12 mouse cellular contexts compared by ENCODE assay signal in the genomic region with DNA sequence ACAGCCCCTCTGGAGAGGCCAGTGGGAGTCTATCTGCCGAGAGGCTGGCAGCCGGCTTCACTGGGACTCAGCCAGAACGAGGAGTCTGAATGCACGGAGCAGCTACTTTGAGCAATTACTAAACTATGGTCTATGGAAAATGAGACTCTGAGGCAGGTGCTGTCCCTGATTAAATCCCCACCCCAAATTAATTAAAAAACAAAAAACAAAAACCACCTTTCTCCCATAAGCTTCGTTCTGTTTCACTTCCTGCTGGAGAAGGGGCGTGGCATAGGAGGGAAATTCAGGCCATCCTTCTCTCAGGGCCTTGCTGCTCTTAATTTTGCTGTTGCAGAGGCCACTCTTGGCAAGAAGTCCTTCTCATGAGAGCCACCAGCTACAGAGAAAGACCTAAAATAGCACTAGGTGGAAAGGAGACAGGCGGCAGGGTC.
DNase-seq lines count a peak whose midpoint lies in the region; ATAC-seq and TF ChIP-seq lines count a peak whose summit lies in the region.
"Had no signal": no experiment of that assay in that cellular context is flagged by ENCODE, and none has a peak within 500 bp of the region (broad histone marks: within the 10 kb centered on the region; RNA-seq: fewer than 3 reads in every experiment).

No protein-coding gene starts in this region.

- no peak for TF ChIP-seq CTCF in forebrain, postnatal 0 days (IDR thresholded peaks at IDR 0.05; ENCODE audit: low read depth)
- no peak for TF ChIP-seq CTCF in CH12.LX (conservative IDR thresholded peaks at IDR 0.05 in 1 of 2, IDR thresholded peaks at IDR 0.05 in 1 of 2; ENCODE audit: low read depth in 2 of 2, low read length in 2 of 2)
- no peak for TF ChIP-seq CTCF in heart, adult 2 months (IDR thresholded peaks at IDR 0.05)
- TF ChIP-seq CTCF in intestine, postnatal 0 days (IDR thresholded peaks at IDR 0.05; ENCODE audit: low read depth), result no peak

- peak; percentile 49; the same call in 1 of the 2 replicates for TF ChIP-seq EP300 in CH12.LX (IDR thresholded peaks at IDR 0.05; ENCODE audit: low read length)
- no peak for TF ChIP-seq EP300 in heart, adult 2 months (IDR thresholded peaks at IDR 0.05; ENCODE audit: insufficient read depth, low read depth, low read length)

- dilution Hi-C loops in CH12.LX (cut with MboI; ENCODE audit: extremely low pct_ligation_motif_present, extremely low pct_unique_long_range_greater_than_20kb, low sequenced_read_pairs), result no loop called here

- peaks cover 19% of the 10 kb centered on the region for H3K4me1 ChIP-seq in forebrain, embryonic 10.5 days
- H3K4me1 ChIP-seq in forebrain, postnatal 0 days (ENCODE audit: insufficient read depth), result 0 out of 2 replicates have a peak, but pooled peaks cover 10% of the 10 kb centered on the region
- H3K4me1 ChIP-seq in CH12.LX (ENCODE audit: control insufficient read depth in 1 of 2, insufficient read depth in 2 of 2), result peaks cover 12 to 78% of the 10 kb centered on the region in 2 experiments
- H3K4me1 ChIP-seq in heart, adult 2 months (ENCODE audit: control insufficient read depth, insufficient read depth, low read length), result peaks cover 13% of the 10 kb centered on the region
- peaks cover 4% of the 10 kb centered on the region; the same call in 1 of the 2 replicates for H3K4me1 ChIP-seq in intestine, postnatal 0 days (replicated peaks; ENCODE audit: control insufficient read depth, insufficient read depth, low read length)

- TF ChIP-seq POLR2A in CH12.LX (IDR thresholded peaks at IDR 0.05; ENCODE audit: low read depth, low read length), result no peak
- no peak for TF ChIP-seq POLR2A in heart, adult 2 months (IDR thresholded peaks at IDR 0.05; ENCODE audit: insufficient read depth, low read depth, low read length)

- H3K9me3 ChIP-seq in forebrain, embryonic 10.5 days, result no peaks in the 10 kb centered on the region
- H3K9me3 ChIP-seq in forebrain, postnatal 0 days (ENCODE audit: low read length), result no peaks in the 10 kb centered on the region
- peaks cover 3% of the 10 kb centered on the region for H3K9me3 ChIP-seq in CH12.LX (replicated peaks; ENCODE audit: low read length)
- H3K9me3 ChIP-seq in intestine, postnatal 0 days (ENCODE audit: control insufficient read depth), result no peaks in the 10 kb centered on the region
- H3K9me3 ChIP-seq: hindbrain, embryonic 13.5 days; liver, embryonic 13.5 days; midbrain, embryonic 13.5 days had no signal

- WGBS in forebrain, embryonic 10.5 days, result 65% methylated on average over 7 of the region's 7 CpGs
- 34% methylated on average over 7 of the region's 7 CpGs for whole genome bisulfite sequencing in forebrain, postnatal 0 days
- WGBS in heart, adult 2 months, result 30% methylated on average over 7 of the region's 7 CpGs
- WGBS in intestine, postnatal 0 days, result 54% methylated on average over 7 of the region's 7 CpGs

- ATAC-seq in forebrain, postnatal 0 days, result no peak
- no peak for ATAC-seq in intestine, postnatal 0 days
- ATAC-seq: midbrain, embryonic 13.5 days had no signal

- no peaks in the 10 kb centered on the region for H3K27me3 ChIP-seq in forebrain, embryonic 10.5 days (ENCODE audit: poor library complexity, severe bottlenecking)
- H3K27me3 ChIP-seq in forebrain, postnatal 0 days (ENCODE audit: insufficient read depth, low read length), result no peaks in the 10 kb centered on the region
- H3K27me3 ChIP-seq in CH12.LX (replicated peaks), result no peaks in the 10 kb centered on the region
- H3K27me3 ChIP-seq in heart, adult 2 months (ENCODE audit: control insufficient read depth, insufficient read depth, low read length), result no peaks in the 10 kb centered on the region
- H3K27me3 ChIP-seq in intestine, postnatal 0 days (replicated peaks; ENCODE audit: control insufficient read depth, insufficient read depth, low read length), result no peaks in the 10 kb centered on the region
- H3K27me3 ChIP-seq: hindbrain, embryonic 13.5 days; midbrain, embryonic 13.5 days had no signal

- H3K27ac ChIP-seq in forebrain, embryonic 10.5 days, result 0 out of 2 replicates have a peak overlapping the region, but pooled peaks have one; percentile 48
- no peak overlapping the region for H3K27ac ChIP-seq in forebrain, postnatal 0 days (ENCODE audit: low read depth, low read length)
- no peak overlapping the region for H3K27ac ChIP-seq in CH12.LX (ENCODE audit: insufficient read depth, low read depth)
- H3K27ac ChIP-seq in heart, adult 2 months, result peak overlapping the region; percentile 83
- H3K27ac ChIP-seq in intestine, postnatal 0 days (ENCODE audit: low read depth, low read length), result no peak overlapping the region
- H3K27ac ChIP-seq: hindbrain, embryonic 13.5 days; liver, embryonic 13.5 days; midbrain, embryonic 13.5 days had no signal

- no peak for TF ChIP-seq RAD21 in CH12.LX (IDR thresholded peaks at IDR 0.05; ENCODE audit: low read depth, low read length)

- intact Hi-C loops in heart, adult 2 months (cut with DNase I), result no loop called here

- H3K4me2 ChIP-seq in forebrain, postnatal 0 days (ENCODE audit: low read depth), result no peak overlapping the region
- H3K4me2 ChIP-seq in CH12.LX (ENCODE audit: insufficient read depth, low read depth, poor library complexity, severe bottlenecking), result peak overlapping the region; percentile 11
- H3K4me2 ChIP-seq in intestine, postnatal 0 days (replicated peaks; ENCODE audit: low read depth), result peak overlapping the region; percentile 24
- H3K4me2 ChIP-seq: hindbrain, embryonic 13.5 days; liver, embryonic 13.5 days; midbrain, embryonic 13.5 days had no signal

- in situ Hi-C loops in CH12.LX (cut with MboI; ENCODE audit: low pct_ligation_motif_present, low pct_unique_long_range_greater_than_20kb, low sequenced_read_pairs), result loop anchor here (25.0 kb wide), 1 partner anchor 319 kb away; no protein-coding TSS in a partner anchor

- no peaks in the 10 kb centered on the region for H3K79me2 ChIP-seq in CH12.LX (replicated peaks; ENCODE audit: control insufficient read depth, extremely low read depth, insufficient read depth, poor library complexity, severe bottlenecking)
- no peaks in the 10 kb centered on the region for H3K79me2 ChIP-seq in heart, adult 2 months (replicated peaks; ENCODE audit: control insufficient read depth, insufficient read depth, low read length)

- no peak overlapping the region for H3K9ac ChIP-seq in forebrain, postnatal 0 days
- H3K9ac ChIP-seq in CH12.LX (ENCODE audit: insufficient read depth, low read depth), result no peak overlapping the region
- H3K9ac ChIP-seq in heart, adult 2 months (ENCODE audit: low read depth, low read length), result peak overlapping the region; percentile 22; the same call in 1 of the 2 replicates
- no peak overlapping the region for H3K9ac ChIP-seq in intestine, postnatal 0 days (ENCODE audit: low read depth, low read length)
- H3K9ac ChIP-seq: hindbrain, embryonic 13.5 days; liver, embryonic 13.5 days; midbrain, embryonic 13.5 days had no signal

- H3K4me3 ChIP-seq in forebrain, embryonic 10.5 days, result no peak overlapping the region
- H3K4me3 ChIP-seq in forebrain, postnatal 0 days (ENCODE audit: low read depth, low read length), result no peak overlapping the region
- peak overlapping the region in 1 of 3 experiments; percentile 31 for H3K4me3 ChIP-seq in CH12.LX (replicated peaks in 1 of 3; ENCODE audit: low read depth in 2 of 3, low read length in 2 of 3, poor library complexity in 1 of 3)
- peak overlapping the region; percentile 26; the same call in 1 of the 2 replicates for H3K4me3 ChIP-seq in heart, adult 2 months
- H3K4me3 ChIP-seq in intestine, postnatal 0 days (ENCODE audit: low read depth, low read length), result no peak overlapping the region
- H3K4me3 ChIP-seq: hindbrain, embryonic 13.5 days; liver, embryonic 13.5 days; midbrain, embryonic 13.5 days had no signal

- H3K36me3 ChIP-seq in forebrain, embryonic 10.5 days (replicated peaks), result no peaks in the 10 kb centered on the region
- H3K36me3 ChIP-seq in forebrain, postnatal 0 days (ENCODE audit: insufficient read depth), result no peaks in the 10 kb centered on the region
- no peaks in the 10 kb centered on the region for H3K36me3 ChIP-seq in CH12.LX (replicated peaks in 1 of 2; ENCODE audit: control insufficient read depth in 1 of 2, insufficient read depth in 1 of 2, low read length in 1 of 2)
- no peaks in the 10 kb centered on the region for H3K36me3 ChIP-seq in heart, adult 2 months (ENCODE audit: control insufficient read depth, insufficient read depth, low read length)
- no peaks in the 10 kb centered on the region for H3K36me3 ChIP-seq in intestine, postnatal 0 days (ENCODE audit: control insufficient read depth, insufficient read depth)
- H3K36me3 ChIP-seq: hindbrain, embryonic 13.5 days; liver, embryonic 13.5 days; midbrain, embryonic 13.5 days had no signal

- DNase-seq in forebrain, embryonic 10.5 days (ENCODE audit: extremely low spot score, low spot score), result no peak
- DNase-seq in forebrain, postnatal 0 days, result no peak
- peak; percentile 81 for DNase-seq in CH12.LX (ENCODE audit: extremely low read depth)
- peak; percentile 21 to 50 for DNase-seq in heart, adult 2 months
- no peak for DNase-seq in thymus, postnatal 25 days
- DNase-seq in layer of hippocampus, adult 9-11 months, result no peak
- DNase-seq in urinary bladder, adult 2 months (ENCODE audit: low spot score), result no peak
- DNase-seq: liver, embryonic 13.5 days; thymus, adult 2 months had no signal

TF ChIP-seq in CH12.LX, 34 proteins besides CTCF, POLR2A, EP300 and RAD21:
- TF ChIP-seq ETS1 (conservative IDR thresholded peaks at IDR 0.05; ENCODE audit: low read depth, low read length) (peak; percentile 18; the same call in 1 of the 2 replicates), MXI1 (IDR thresholded peaks at IDR 0.05; ENCODE audit: low read depth, low read length) (no peak), BHLHE40 (IDR thresholded peaks at IDR 0.05; ENCODE audit: low read depth, low read length) (peak; percentile 35), IRF4 (IDR thresholded peaks at IDR 0.05; ENCODE audit: low read depth, low read length) (peak; percentile 72), ELF1 (IDR thresholded peaks at IDR 0.05; ENCODE audit: low read depth, low read length) (peak; percentile 53; the same call in 1 of the 2 replicates), MAX (IDR thresholded peaks at IDR 0.05; ENCODE audit: low read length) (0 out of 2 replicates have a peak, but pooled peaks have one; percentile 15), KAT2A (IDR thresholded peaks at IDR 0.05; ENCODE audit: insufficient replicate concordance, low read length) (no peak)

Comparison
In these comparisons a context has a peak if more than half of its experiments do, and no peak if none do; other contexts are left out.
1. H3K27ac ChIP-seq: peak in forebrain, embryonic 10.5 days (single experiment) and heart, adult 2 months (single experiment); none in forebrain, postnatal 0 days (single experiment), CH12.LX (single experiment) and intestine, postnatal 0 days (single experiment).
2. DNase-seq: peak in CH12.LX (single experiment) and heart, adult 2 months (2 of 2); none in forebrain, embryonic 10.5 days (single experiment), forebrain, postnatal 0 days (single experiment), thymus, postnatal 25 days (single experiment), layer of hippocampus, adult 9-11 months (single experiment) and urinary bladder, adult 2 months (single experiment).